Mouse (Mus musculus): ENCODE data around the gene Gstm6.
"Not testable (repeated sequence)": the region's sequence is repeated elsewhere in the genome, so short reads cannot be mapped to it uniquely, and the experiment has no call there.

DNA sequence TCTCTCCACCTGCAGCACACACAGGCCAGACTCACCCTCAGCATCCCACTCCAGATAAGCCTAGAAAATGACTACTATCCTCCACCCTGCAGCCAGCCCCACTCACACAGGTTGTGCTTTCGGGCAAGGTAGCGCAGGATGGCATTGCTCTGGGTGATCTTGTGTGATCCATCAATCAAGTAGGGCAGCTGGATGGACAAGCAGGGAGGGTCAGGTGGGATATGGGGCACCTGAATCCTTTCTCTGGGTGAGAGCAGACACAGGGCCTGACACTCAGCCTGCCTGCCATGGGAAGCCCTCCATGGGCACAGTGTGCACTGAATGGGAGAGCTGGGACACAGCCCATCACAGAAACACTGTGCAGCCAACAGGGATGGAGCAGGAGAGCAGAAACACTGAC is 41.6 kb upstream of the Gstm6 start:
- not testable (repeated sequence) for TF ChIP-seq POLR2A (IDR thresholded peaks at IDR 0.05; ENCODE audit: low read depth, low read length); CTCF (conservative IDR thresholded peaks at IDR 0.05; ENCODE audit: insufficient read depth, insufficient read length, low read depth, low read length)
